Mouse (Mus musculus) liver, adult 2 months (tissue): ENCODE measurements around the gene Eci2. TPM values are rescaled to one million over a fixed set of nuclear protein-coding genes. Genes with fewer than 3 reads are reported as not detected.
"Not testable (repeated sequence)": the region's sequence is repeated elsewhere in the genome, so short reads cannot be mapped to it uniquely, and the experiment has no call there.

Experiments
- DNase-seq: peaks from one replicate; pipeline ENCODE4 v3.0.0-alpha.2; 2011; ENCODE audit warnings: low read depth, low spot score; ENCODE audit errors: extremely low read depth
- H3K27ac ChIP-seq: fragments of 200-500 bp; replicated peaks from 2 replicates; pipeline ENCODE4 v1.5.1; 2012; ENCODE audit warnings: low read depth, mild to moderate bottlenecking, control low read depth, inconsistent platforms, low read length; ENCODE audit not compliant: insufficient read depth
- H3K27me3 ChIP-seq: fragments of 200-500 bp; 2 replicates; pipeline ENCODE4 v1.6.1; 2012; ENCODE audit warnings: mild to moderate bottlenecking, moderate library complexity, low read length, inconsistent platforms; ENCODE audit not compliant: control insufficient read depth, insufficient read depth
- H3K36me3 ChIP-seq: fragments of 200-500 bp; 2 replicates; pipeline ENCODE4 v1.6.1; 2012; ENCODE audit warnings: low read length, inconsistent platforms; ENCODE audit not compliant: control insufficient read depth, insufficient read depth
- H3K4me1 ChIP-seq: fragments of 200-500 bp; 2 replicates; pipeline ENCODE4 v1.6.1; 2011; ENCODE audit warnings: low read length; ENCODE audit not compliant: control insufficient read depth, insufficient read depth
- H3K4me3 ChIP-seq: fragments of 200-500 bp; 2 replicates; pipeline ENCODE4 v1.5.1; 2011; ENCODE audit warnings: low read depth, mild to moderate bottlenecking, control low read depth, low read length, moderate library complexity; ENCODE audit not compliant: insufficient read depth
- H3K79me2 ChIP-seq: fragments of 200-500 bp; 2 replicates; pipeline ENCODE4 v1.6.1; 2012; ENCODE audit warnings: inconsistent platforms, mild to moderate bottlenecking, low read length, moderate library complexity; ENCODE audit not compliant: control insufficient read depth, insufficient read depth
- H3K9ac ChIP-seq: fragments of 200-500 bp; 2 replicates; pipeline ENCODE4 v1.6.1; 2012; ENCODE audit warnings: low read depth, mild to moderate bottlenecking, control low read depth, inconsistent platforms, low read length
- CTCF ChIP-seq: fragments of 200-500 bp; IDR thresholded peaks from 2 replicates; pipeline ENCODE4 v1.5.1; 2011; ENCODE audit warnings: low read depth, low read length, control low read depth
- POLR2A ChIP-seq: fragments of 200-500 bp; IDR thresholded peaks from 2 replicates; pipeline ENCODE4 v1.6.1; 2011; ENCODE audit warnings: low read length, control low read depth; ENCODE audit not compliant: insufficient read depth; ENCODE audit errors: extremely low read depth
- WGBS: fragments of 180-500 bp; shearing (Covaris S2); methylation state at CpG from one replicate; pipeline ENCODE4 v1.1.7; 2018; 5-methylcytosine and 5-hydroxymethylcytosine counted together
- polyA plus RNA-seq: library from polyadenylated mRNA; depleted of rRNA; stranded (reverse); fragments of >200 nt; gene quantifications from 2 replicates; pipeline ENCODE4 v1.2.3, GENCODE M21; 2012; rRNA removed
- total RNA-seq: library from RNA; depleted of rRNA; stranded (reverse); fragments of >200 nt; gene quantifications from 2 replicates; pipeline ENCODE4 v1.2.3, GENCODE M21; 2014; rRNA removed

Eci2 gene
- total and polyA plus RNA-seq, 2 experiments = 125 to 359 TPM

GRCm38 (mm10) chr13:34956901-34957300 is 70.0 kb downstream of the Eci2 start:
- Histone ChIP-seq H3K79me2 (no peaks in the 10 kb centered on the region), H3K36me3 (no peaks in the 10 kb centered on the region), H3K4me3 (no peak overlapping the region), H3K9ac (no peak overlapping the region), H3K27ac (no peak overlapping the region), H3K4me1 (peaks cover 5% of the 10 kb centered on the region; the same call in 1 of the 2 replicates), H3K27me3 (no peaks in the 10 kb centered on the region; the same call in 1 of the 2 replicates)
- TF ChIP-seq POLR2A (no peak), CTCF (no peak)
- WGBS = 88% methylated on average over 4 of the region's 4 CpGs
- DNase-seq = no peak

- not testable (repeated sequence) for H3K27me3 ChIP-seq, H3K4me3 ChIP-seq, H3K36me3 ChIP-seq, H3K27ac ChIP-seq, H3K79me2 ChIP-seq, H3K4me1 ChIP-seq, H3K9ac ChIP-seq, DNase-seq
- 90% methylated on average over 2 of the region's 2 CpGs for WGBS
These were observed 75.5 kb downstream of the Eci2 start for GRCm38 (mm10) chr13:34951437-34951836.

- Histone ChIP-seq H3K9ac (no peak overlapping the region), H3K79me2 (no peaks in the 10 kb centered on the region), H3K27ac (no peak overlapping the region), H3K36me3 (no peaks in the 10 kb centered on the region), H3K27me3 (no peaks in the 10 kb centered on the region), H3K4me1 (no peaks in the 10 kb centered on the region), H3K4me3 (no peak overlapping the region)
- TF ChIP-seq POLR2A (no peak), CTCF (no peak)
- no peak for DNase-seq
These were observed 84.5 kb downstream of the Eci2 start for GRCm38 (mm10) chr13:34942370-34942769.

GRCm38 (mm10) chr13:34934931-34935644 is 91.8 kb downstream of the Eci2 start:
- no peak overlapping the region for H3K9ac ChIP-seq
- H3K79me2 ChIP-seq = no peaks in the 10 kb centered on the region
- 87% methylated on average over 10 of the region's 10 CpGs for WGBS

More at GRCm38 (mm10) chr13:34934931-34935644, 91.8 kb downstream of the Eci2 start:
- no peak overlapping the region for H3K27ac ChIP-seq
- DNase-seq = no peak
- no peaks in the 10 kb centered on the region for H3K4me1 ChIP-seq
- no peak overlapping the region for H3K4me3 ChIP-seq
- H3K27me3 ChIP-seq = no peaks in the 10 kb centered on the region
- TF ChIP-seq POLR2A (no peak), CTCF (no peak)
- H3K36me3 ChIP-seq = no peaks in the 10 kb centered on the region

Other genes starting within 250 kb of the Eci2 start
- 28.1 and 28.6 TPM in 2 replicates for gene Prpf4b, start 151.8 kb downstream of the Eci2 start, total RNA-seq
- 6.0 and 9.0 TPM in 2 replicates for gene Prpf4b, start 151.8 kb downstream of the Eci2 start, polyA plus RNA-seq
- gene Fam217a, start 102.8 kb downstream of the Eci2 start, total RNA-seq = 0.27 TPM in 1 of 2 replicates, not detected in the other
- gene Fam217a, start 102.8 kb downstream of the Eci2 start, polyA plus RNA-seq = not detected in 2 replicates
- not detected in 2 replicates for gene 4933417A18Rik, start 102.7 kb downstream of the Eci2 start, total RNA-seq
- gene 4933417A18Rik, start 102.7 kb downstream of the Eci2 start, polyA plus RNA-seq = not detected in 2 replicates
- gene Eci3, start 63.3 kb downstream of the Eci2 start, total RNA-seq = 2.1 and 7.0 TPM in 2 replicates
- 2.2 and 4.6 TPM in 2 replicates for gene Eci3, start 63.3 kb downstream of the Eci2 start, polyA plus RNA-seq